Mouse (Mus musculus) neural tube, embryonic 14.5 days (tissue): ENCODE results near the gene Gm20509. TPM values are rescaled to one million over a fixed set of nuclear protein-coding genes. Genes with fewer than 3 reads are reported as not detected.
"Not testable (repeated sequence)": the region's sequence is repeated elsewhere in the genome, so short reads cannot be mapped to it uniquely, and the experiment has no call there.

Experiments
- ATAC-seq: fragments of 200-750 bp; cut with Nextera tagmentation; 2 replicates; pipeline ENCODE4 v1.8.0; 2017; ENCODE audit warnings: low read depth, mild to moderate bottlenecking, moderate TSS enrichment, moderate library complexity
- H3K27ac ChIP-seq: fragments of 300-500 bp; sonication (generic); 2 replicates; pipeline ENCODE4 v1.5.1; 2014; ENCODE audit warnings: low read depth, mild to moderate bottlenecking, control low read depth, low read length, moderate library complexity, mixed read lengths
- H3K27me3 ChIP-seq: fragments of 300-500 bp; sonication (generic); 2 replicates; pipeline ENCODE4 v1.6.1; 2014; ENCODE audit warnings: low read length; ENCODE audit not compliant: control insufficient read depth, insufficient read depth
- H3K36me3 ChIP-seq: fragments of 300-500 bp; sonication (generic); 2 replicates; pipeline ENCODE4 v1.6.1; 2014; ENCODE audit warnings: low read length, mixed read lengths; ENCODE audit not compliant: control insufficient read depth, insufficient read depth
- H3K4me1 ChIP-seq: fragments of 300-500 bp; sonication (generic); 2 replicates; pipeline ENCODE4 v1.6.1; 2014; ENCODE audit warnings: low read length; ENCODE audit not compliant: control insufficient read depth, insufficient read depth
- H3K4me2 ChIP-seq: fragments of 300-500 bp; sonication (generic); 2 replicates; pipeline ENCODE4 v1.6.1; 2014; ENCODE audit warnings: mild to moderate bottlenecking, low read depth, low read length, control low read depth
- H3K4me3 ChIP-seq: fragments of 300-500 bp; sonication (generic); 2 replicates; pipeline ENCODE4 v1.5.1; 2014; ENCODE audit warnings: low read depth, low read length, control low read depth, mixed read lengths
- H3K9ac ChIP-seq: fragments of 300-500 bp; sonication (generic); replicated peaks from 2 replicates; pipeline ENCODE4 v1.6.1; 2014; ENCODE audit warnings: low read depth, mild to moderate bottlenecking, control low read depth, low read length, mixed read lengths
- H3K9me3 ChIP-seq: fragments of 300-500 bp; sonication (generic); 2 replicates; pipeline ENCODE4 v1.6.1; 2016; ENCODE audit warnings: low read length; ENCODE audit not compliant: control insufficient read depth
- WGBS: fragments of 180-500 bp; shearing (Covaris S2); extraction: QIAGEN DNeasy Blood & Tissue Kit; methylation state at CpG from one replicate; pipeline ENCODE4 v1.1.7; 2014; 5-methylcytosine and 5-hydroxymethylcytosine counted together
- polyA plus RNA-seq: library from polyadenylated mRNA; unstranded; fragments of >200 nt; fragmentation: Nextera tagmentation; extraction: Ambion mirVana; gene quantifications from 2 replicates; pipeline ENCODE4 v1.2.1, GENCODE M21; 2014

Gene Gm20509
- polyA plus RNA-seq, 1 experiment from 2014 or later: not detected

DNA sequence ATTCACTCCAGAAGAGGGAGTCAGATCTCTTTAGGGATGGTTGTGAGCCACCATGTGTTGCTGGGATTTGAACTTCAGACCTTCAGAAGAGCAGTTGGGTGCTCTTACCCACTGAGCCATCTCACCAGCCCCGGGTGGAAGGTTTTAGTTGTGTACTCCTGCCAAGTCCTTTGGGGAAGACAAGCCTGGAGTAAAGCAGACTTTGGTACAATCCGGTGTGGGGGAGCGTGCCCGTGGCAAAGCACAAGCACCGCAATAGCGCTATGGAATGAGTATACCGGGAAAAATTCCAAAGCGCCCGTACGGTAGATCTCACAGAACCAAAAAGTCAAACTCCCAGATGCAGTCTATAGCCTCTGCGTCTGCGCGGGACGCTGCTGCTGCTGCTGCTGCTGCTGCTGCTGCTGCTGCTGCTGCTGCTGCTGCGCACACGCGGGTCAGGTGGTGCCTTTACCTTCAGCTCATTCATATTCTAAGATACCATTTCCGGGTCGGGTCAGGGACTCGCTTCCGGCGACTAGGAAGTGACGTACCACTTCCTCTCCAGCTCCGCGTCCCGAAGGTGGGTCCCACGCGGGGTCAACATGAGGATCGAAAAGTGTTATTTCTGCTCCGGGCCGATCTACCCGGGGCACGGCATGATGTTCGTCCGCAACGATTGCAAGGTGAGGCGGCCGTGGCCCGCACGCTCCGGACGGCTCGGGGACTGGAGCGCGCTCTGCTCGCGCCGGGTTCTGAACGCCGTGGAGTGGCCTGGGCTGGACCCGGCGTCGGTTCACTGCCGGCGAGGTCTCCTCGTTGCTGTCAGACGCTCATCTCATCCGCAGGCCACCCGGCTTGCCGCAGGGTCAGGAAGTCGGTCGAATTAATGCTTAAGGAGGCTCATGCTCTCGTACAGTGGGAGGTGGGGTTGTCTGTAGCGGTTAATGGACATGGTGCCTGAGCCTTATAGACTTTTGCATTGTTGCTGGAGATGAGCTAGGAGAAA, 10.9 kb downstream of the Gm20509 start, which contains the start of gene Rsl24d1:
Rsl24d1 (plus strand) TSS at position 508 of the 988 bp plus-strand sequence.
- Histone ChIP-seq H3K36me3 (peaks cover 22% of the 10 kb centered on the region), H3K4me3 (peak within 1 kb of the TSS; percentile 94), H3K9ac (peak within 1 kb of the TSS; percentile 77), H3K4me1 (peaks cover 7% of the 10 kb centered on the region), H3K27ac (peak within 1 kb of the TSS; percentile 56), H3K27me3 (no peaks in the 10 kb centered on the region), H3K9me3 (no peaks in the 10 kb centered on the region), H3K4me2 (peak within 1 kb of the TSS; percentile 89)
- peak; percentile 99 for ATAC-seq
- WGBS: under 1% methylated on average over 64 of the region's 64 CpGs

GRCm38 (mm10) chr9:73116704-73117103, 14.4 kb downstream of the Gm20509 start:
- H3K4me1 ChIP-seq, H3K4me2 ChIP-seq, H3K9me3 ChIP-seq, ATAC-seq, H3K9ac ChIP-seq, H3K27ac ChIP-seq, H3K27me3 ChIP-seq, H3K4me3 ChIP-seq: not testable (repeated sequence)
- peaks cover 41% of the 10 kb centered on the region for H3K36me3 ChIP-seq
- WGBS: 91% methylated on average over 4 of the region's 6 CpGs

DNA sequence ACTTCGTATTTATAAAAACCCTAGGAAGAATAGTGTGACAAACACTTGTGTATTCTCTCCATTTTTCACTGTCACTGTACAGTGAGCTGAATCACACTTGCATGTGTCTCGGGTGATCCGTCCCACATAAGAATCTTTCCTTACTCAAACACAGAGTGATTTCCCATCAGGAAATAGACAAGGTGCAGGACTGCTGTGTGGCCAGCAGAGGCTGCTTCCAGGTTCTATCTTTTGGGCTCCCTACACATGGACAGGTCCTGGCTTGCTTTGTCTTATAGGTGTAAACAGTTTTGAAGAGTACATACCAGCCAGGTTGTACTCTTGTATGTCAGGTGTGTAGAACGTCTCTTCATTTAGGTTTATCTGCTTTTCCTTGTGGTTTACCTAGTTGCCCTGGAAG, 15.7 kb downstream of the Gm20509 start:
- Histone ChIP-seq H3K4me1 (peaks cover 7% of the 10 kb centered on the region), H3K27me3 (no peaks in the 10 kb centered on the region), H3K9me3 (no peaks in the 10 kb centered on the region), H3K27ac (no peak overlapping the region), H3K4me3 (no peak overlapping the region), H3K4me2 (no peak overlapping the region), H3K36me3 (peaks cover 44% of the 10 kb centered on the region), H3K9ac (no peak overlapping the region)
- ATAC-seq: no peak
- WGBS: 98% methylated on average over 4 of the region's 4 CpGs

DNA sequence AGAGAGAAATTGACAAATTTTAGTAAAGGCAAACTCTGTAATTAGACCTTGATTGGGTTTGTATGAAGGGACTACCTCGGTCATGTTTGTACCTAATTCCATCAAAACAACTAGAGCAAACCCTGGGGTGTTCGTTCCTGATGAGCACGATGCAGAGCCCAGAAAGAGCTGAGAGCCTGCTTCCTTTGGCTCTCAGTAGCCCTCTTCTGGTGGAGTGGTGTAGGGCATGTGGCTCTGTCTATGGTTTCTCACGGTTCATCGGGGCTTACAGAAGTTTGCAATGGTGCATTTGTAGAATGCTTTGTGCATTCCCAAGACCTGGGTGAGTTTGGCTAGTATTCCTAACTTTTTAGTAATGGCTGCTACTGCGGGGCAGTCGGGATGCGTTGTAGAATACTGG, 19.5 kb downstream of the Gm20509 start:
- no peak overlapping the region for H3K4me2 ChIP-seq
- no peak overlapping the region for H3K27ac ChIP-seq
- no peaks in the 10 kb centered on the region for H3K27me3 ChIP-seq
- no peak for ATAC-seq
- 76% methylated on average over 8 of the region's 8 CpGs for WGBS
- H3K4me1 ChIP-seq: no peaks in the 10 kb centered on the region
- no peaks in the 10 kb centered on the region for H3K9me3 ChIP-seq
- H3K9ac ChIP-seq: no peak overlapping the region
- peaks cover 51% of the 10 kb centered on the region for H3K36me3 ChIP-seq
- no peak overlapping the region for H3K4me3 ChIP-seq

DNA sequence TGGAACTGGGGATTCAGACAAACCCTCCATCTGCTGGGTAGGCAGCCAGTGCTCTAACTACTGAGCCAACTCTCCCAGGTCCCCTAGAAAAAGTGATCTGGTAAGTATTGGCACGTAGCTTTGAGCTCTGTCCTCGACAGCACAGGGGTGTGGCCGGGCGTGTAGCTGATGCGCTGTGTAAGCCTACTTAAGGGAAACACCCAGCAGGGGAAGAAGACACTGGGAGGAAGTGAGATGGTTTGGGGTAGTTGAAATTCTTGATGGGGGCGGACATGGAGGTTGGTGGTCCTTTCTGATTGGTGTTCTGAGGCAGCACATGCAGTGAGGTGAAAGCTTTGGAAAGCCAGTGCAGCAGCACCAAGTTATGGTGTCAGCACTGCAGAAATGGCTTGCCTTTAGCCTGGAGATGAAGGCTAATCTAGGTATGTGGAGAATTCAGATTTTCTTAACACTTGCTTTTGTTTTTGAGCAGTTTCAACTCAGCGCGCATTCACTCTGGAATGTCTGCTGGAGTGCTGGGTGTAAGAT, 22.8 kb downstream of the Gm20509 start:
- H3K4me2 ChIP-seq: no peak overlapping the region
- no peaks in the 10 kb centered on the region for H3K9me3 ChIP-seq
- no peak for ATAC-seq
- no peaks in the 10 kb centered on the region for H3K27me3 ChIP-seq
- no peak overlapping the region for H3K9ac ChIP-seq
- H3K36me3 ChIP-seq: peaks cover 58% of the 10 kb centered on the region
- no peak overlapping the region for H3K4me3 ChIP-seq
- WGBS: 94% methylated on average over 8 of the region's 8 CpGs
- no peak overlapping the region for H3K27ac ChIP-seq
- H3K4me1 ChIP-seq: no peaks in the 10 kb centered on the region

DNA sequence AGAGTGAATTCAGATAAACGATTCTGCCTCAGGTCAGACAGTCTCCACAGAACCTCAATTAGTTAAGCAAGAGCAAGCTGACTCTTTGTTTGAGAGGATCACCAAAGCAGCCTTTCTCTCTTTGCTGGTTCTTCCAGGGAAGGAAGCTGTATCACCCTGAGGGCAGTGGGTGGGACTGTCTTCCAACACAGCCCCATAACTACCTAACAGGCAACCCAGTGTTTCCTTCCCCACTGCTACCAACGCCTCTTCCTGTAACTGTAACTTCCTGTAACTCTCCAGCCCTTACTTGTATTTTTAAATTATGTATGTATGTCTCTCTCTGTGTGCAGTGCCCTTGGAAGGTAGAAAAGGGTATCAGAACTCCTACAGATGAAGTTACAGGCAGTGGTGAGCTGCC, 25.2 kb downstream of the Gm20509 start:
- H3K9me3 ChIP-seq: no peaks in the 10 kb centered on the region
- H3K4me1 ChIP-seq: no peaks in the 10 kb centered on the region
- no peak overlapping the region for H3K9ac ChIP-seq
- no peak overlapping the region for H3K4me2 ChIP-seq
- no peaks in the 10 kb centered on the region for H3K27me3 ChIP-seq
- peaks cover 40% of the 10 kb centered on the region for H3K36me3 ChIP-seq
- no peak overlapping the region for H3K4me3 ChIP-seq
- no peak for ATAC-seq
- no peak overlapping the region for H3K27ac ChIP-seq
- WGBS: 84% methylated on average over 2 of the region's 2 CpGs

GRCm38 (mm10) chr9:73129875-73130274, 27.6 kb downstream of the Gm20509 start:
- no peak overlapping the region for H3K4me3 ChIP-seq
- ATAC-seq: no peak
- H3K27ac ChIP-seq: no peak overlapping the region
- H3K9ac ChIP-seq: no peak overlapping the region
- peaks cover 34% of the 10 kb centered on the region for H3K36me3 ChIP-seq
- H3K4me1 ChIP-seq: no peaks in the 10 kb centered on the region
- no peak overlapping the region for H3K4me2 ChIP-seq
- H3K27me3 ChIP-seq: no peaks in the 10 kb centered on the region
- 74% methylated on average over 8 of the region's 8 CpGs for WGBS
- H3K9me3 ChIP-seq: no peaks in the 10 kb centered on the region

- Histone ChIP-seq H3K27me3 (no peaks in the 10 kb centered on the region), H3K36me3 (peaks cover 28% of the 10 kb centered on the region), H3K9ac (no peak overlapping the region), H3K4me1 (no peaks in the 10 kb centered on the region), H3K4me2 (no peak overlapping the region), H3K4me3 (no peak overlapping the region), H3K9me3 (no peaks in the 10 kb centered on the region), H3K27ac (no peak overlapping the region)
- ATAC-seq: no peak
- 92% methylated on average over 4 of the region's 4 CpGs for WGBS
Measured at GRCm38 (mm10) chr9:73130529-73130928, 28.3 kb downstream of the Gm20509 start.

DNA sequence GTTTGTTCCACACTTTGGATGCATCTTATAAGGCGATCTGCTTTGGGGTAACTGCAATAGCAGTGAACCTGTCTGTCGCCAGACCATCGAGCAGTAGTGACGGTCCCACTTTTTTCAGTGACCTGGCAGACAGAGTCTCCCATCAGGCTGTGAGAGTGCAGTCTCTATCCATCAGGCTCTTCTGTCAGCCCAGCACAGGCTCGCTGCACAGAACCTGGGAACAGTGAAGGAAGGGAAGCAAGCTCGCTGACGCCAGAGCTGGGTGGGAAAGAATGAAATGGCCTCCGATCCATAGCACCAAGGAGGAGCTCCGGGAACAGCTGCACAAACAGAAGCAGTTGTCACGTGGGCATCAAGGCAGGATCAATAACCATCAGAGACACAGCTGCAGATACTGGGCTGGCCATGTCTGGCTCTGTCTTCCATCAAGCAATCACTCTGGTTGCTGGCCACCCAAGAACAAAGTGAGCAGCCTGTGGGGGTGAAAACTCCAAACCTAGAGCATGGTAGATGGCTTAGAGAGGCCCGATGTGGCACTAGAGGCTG, 35.1 kb downstream of the Gm20509 start:
- Histone ChIP-seq H3K9me3 (no peaks in the 10 kb centered on the region), H3K27me3 (no peaks in the 10 kb centered on the region), H3K9ac (no peak overlapping the region), H3K27ac (no peak overlapping the region), H3K4me3 (no peak overlapping the region), H3K4me1 (no peaks in the 10 kb centered on the region), H3K4me2 (no peak overlapping the region), H3K36me3 (no peaks in the 10 kb centered on the region)
- 70% methylated on average over 11 of the region's 11 CpGs for WGBS
- ATAC-seq: no peak
